Mouse (Mus musculus) thymus, adult 2 months (tissue): ENCODE data around the gene Sec14l1.

ENCODE experiments used
- CTCF ChIP-seq: fragments of 200-500 bp; IDR thresholded peaks from 2 replicates; pipeline ENCODE4 v1.5.1; 2012; ENCODE audit warnings: mild to moderate bottlenecking, control low read depth, low read length, moderate library complexity, borderline replicate concordance; ENCODE audit not compliant: control insufficient read depth, poor library complexity, insufficient read depth; ENCODE audit errors: extremely low read depth
- POLR2A ChIP-seq: fragments of 200-500 bp; IDR thresholded peaks from 2 replicates; pipeline ENCODE4 v1.6.1; 2012; ENCODE audit warnings: mild to moderate bottlenecking, low read length, control low read depth, moderate library complexity; ENCODE audit not compliant: control insufficient read depth, poor library complexity, insufficient read depth; ENCODE audit errors: extremely low read depth

DNA sequence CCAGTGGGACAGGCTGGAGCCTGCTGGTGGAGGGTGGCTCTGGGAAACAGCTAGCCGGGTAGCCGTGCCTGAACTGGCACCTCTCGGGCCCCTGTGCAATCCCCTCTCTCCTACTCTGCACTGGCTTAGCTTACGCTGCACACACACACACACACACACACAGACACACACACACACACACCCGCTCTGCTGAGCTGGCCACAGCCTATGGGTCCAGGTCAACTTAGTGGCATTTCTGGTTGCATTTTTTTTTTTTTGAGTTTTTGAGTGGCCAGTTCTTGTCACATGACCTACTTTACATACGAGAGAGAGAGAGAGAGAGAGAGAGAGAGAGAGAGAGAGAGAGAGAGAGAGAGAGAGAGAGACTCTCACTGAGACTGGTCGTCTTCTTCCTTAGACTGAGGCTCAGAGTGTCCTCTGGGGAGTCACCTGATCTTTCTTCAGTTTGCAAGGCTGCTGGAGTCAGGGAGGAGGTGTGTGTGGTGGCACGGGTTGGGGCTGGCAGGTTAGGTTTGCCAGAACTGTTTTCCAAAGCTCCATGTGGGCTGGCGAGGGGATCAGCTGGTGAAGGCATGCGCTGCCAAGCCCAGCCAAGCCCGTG is 3.9 kb downstream of the Sec14l1 start:
- TF ChIP-seq CTCF (no peak), POLR2A (no peak)
